Mouse (Mus musculus) limb, embryonic 10.5 days (tissue): ENCODE measurements at regions not wholly inside any gene's neighbourhood (a gene's known extent, or its start where the extent isn't known, plus 50 kb on each side); places are given as distances from the start of the nearest gene placed in this dataset.

Source experiments
- DNase-seq: peaks from one replicate; pipeline ENCODE4 v3.0.0-alpha.2; 2017; ENCODE audit warnings: low spot score
- H3K27ac ChIP-seq: fragments of 300-500 bp; sonication (generic); 2 replicates; pipeline ENCODE4 v1.5.1; 2016; ENCODE audit warnings: mild to moderate bottlenecking
- H3K27me3 ChIP-seq: fragments of 300-500 bp; sonication (generic); 2 replicates; pipeline ENCODE4 v1.6.1; 2016; ENCODE audit warnings: low read depth, mild to moderate bottlenecking; ENCODE audit not compliant: poor library complexity, severe bottlenecking
- H3K36me3 ChIP-seq: fragments of 300-500 bp; sonication (generic); 2 replicates; pipeline ENCODE4 v1.6.1; 2016; ENCODE audit warnings: mild to moderate bottlenecking, moderate library complexity
- H3K4me1 ChIP-seq: fragments of 300-500 bp; sonication (generic); 2 replicates; pipeline ENCODE4 v1.6.1; 2016
- H3K4me3 ChIP-seq: fragments of 300-500 bp; sonication (generic); 2 replicates; pipeline ENCODE4 v1.5.1; 2016; ENCODE audit warnings: mild to moderate bottlenecking, moderate library complexity
- H3K9me3 ChIP-seq: fragments of 300-500 bp; sonication (generic); replicated peaks from 2 replicates; pipeline ENCODE4 v1.6.1; 2016; ENCODE audit warnings: mild to moderate bottlenecking
- WGBS: fragments of 180-500 bp; shearing (Covaris S2); methylation state at CpG from one replicate; pipeline ENCODE4 v1.1.7; 2016; 5-methylcytosine and 5-hydroxymethylcytosine counted together

- DNase-seq = no peak
- H3K9me3 ChIP-seq = no peaks in the 10 kb centered on the region
- no peaks in the 10 kb centered on the region for H3K4me1 ChIP-seq
- no peak overlapping the region for H3K27ac ChIP-seq
- no peaks in the 10 kb centered on the region for H3K36me3 ChIP-seq
- WGBS = 77% methylated on average over 2 of the region's 2 CpGs
- H3K27me3 ChIP-seq = no peaks in the 10 kb centered on the region
- H3K4me3 ChIP-seq = no peak overlapping the region
Measured at GRCm38 (mm10) chr7:96108768-96109167, 62.3 kb upstream of the Tenm4 start.

GRCm38 (mm10) chr7:96120142-96120541 is 50.9 kb upstream of the Tenm4 start:
- 83% methylated on average over 8 of the region's 8 CpGs for WGBS
- Histone ChIP-seq H3K27me3 (no peaks in the 10 kb centered on the region), H3K9me3 (no peaks in the 10 kb centered on the region)

More at GRCm38 (mm10) chr7:96120142-96120541, 50.9 kb upstream of the Tenm4 start:
- Histone ChIP-seq H3K27ac (no peak overlapping the region), H3K36me3 (no peaks in the 10 kb centered on the region), H3K4me3 (no peak overlapping the region), H3K4me1 (0 out of 2 replicates have a peak, but pooled peaks cover 3% of the 10 kb centered on the region)
- DNase-seq = no peak
